Mouse (Mus musculus): ENCODE measurements around the gene Rnf103. TPM values are rescaled to one million over a fixed set of nuclear protein-coding genes. Genes with fewer than 3 reads are reported as not detected.
"Not testable (repeated sequence)": the region's sequence is repeated elsewhere in the genome, so short reads cannot be mapped to it uniquely, and the experiment has no call there.

The Rnf103 gene
- total RNA-seq (2014; fragmentation: Nextera tagmentation) (5.7 and 12.9 TPM in 2 replicates), total RNA-seq (2017) (6.8 and 13.4 TPM in 2 replicates)

DNA sequence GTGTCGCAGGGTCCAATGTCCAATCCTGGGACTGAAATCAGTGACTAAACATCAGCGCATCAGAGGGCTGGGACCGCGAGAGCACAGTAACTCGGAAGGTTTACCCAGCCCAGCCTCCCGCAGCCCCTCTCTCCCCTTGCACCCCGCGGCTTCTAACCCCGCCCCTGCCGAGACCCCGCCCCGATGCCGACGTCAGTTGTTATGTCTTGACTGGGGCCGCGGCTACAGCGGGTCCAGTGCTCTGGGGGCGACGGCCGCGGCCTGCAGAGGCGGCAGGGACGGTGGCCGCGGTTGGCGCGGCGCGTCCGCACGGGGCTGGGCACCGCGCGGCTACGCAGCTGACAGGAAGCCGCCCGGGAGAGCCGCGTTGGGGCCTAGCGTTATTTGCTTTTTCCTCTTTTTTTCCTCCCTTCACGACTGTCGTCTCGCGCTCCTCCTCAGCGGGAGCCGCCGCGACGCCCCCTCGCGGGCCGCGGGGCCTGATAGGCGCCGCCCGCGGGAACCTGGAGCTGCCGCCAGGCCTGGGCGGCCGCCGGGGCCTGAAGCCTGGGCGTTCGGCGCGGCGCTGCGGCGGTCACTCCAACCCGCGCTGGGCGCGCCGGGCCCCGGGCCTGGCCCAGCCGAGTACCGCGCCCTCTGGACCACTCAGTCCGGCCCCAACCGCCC lies at the start of gene Rnf103:
Gene Rnf103 (plus strand): TSS at position 220 of the 666 bp plus-strand sequence.
- peak; percentile 92 for ATAC-seq (replicated peaks; ENCODE audit: low FRiP score, low TSS enrichment, poor library complexity, severe bottlenecking)

DNA sequence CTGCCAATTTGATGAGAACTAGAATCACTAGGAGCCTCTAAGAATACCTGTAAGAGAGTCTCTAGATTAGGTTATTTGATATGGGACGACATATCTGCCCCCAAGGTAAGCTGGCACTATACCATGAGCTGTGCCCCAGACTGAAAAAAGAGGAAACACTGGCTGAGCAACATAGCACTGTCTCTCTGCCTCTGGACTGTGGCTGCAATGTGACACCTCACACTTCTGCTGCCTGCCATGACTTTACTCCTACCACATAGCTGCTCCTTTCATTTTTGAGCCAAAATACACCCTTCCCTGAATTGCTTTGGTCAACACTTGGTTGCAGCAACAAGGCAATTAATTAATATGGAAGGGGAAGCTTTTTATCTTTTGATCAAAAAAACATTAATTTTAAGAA lies 48.9 kb upstream of the Rnf103 start:
- ATAC-seq (replicated peaks; ENCODE audit: low FRiP score, low TSS enrichment, poor library complexity, severe bottlenecking), result no peak

DNA sequence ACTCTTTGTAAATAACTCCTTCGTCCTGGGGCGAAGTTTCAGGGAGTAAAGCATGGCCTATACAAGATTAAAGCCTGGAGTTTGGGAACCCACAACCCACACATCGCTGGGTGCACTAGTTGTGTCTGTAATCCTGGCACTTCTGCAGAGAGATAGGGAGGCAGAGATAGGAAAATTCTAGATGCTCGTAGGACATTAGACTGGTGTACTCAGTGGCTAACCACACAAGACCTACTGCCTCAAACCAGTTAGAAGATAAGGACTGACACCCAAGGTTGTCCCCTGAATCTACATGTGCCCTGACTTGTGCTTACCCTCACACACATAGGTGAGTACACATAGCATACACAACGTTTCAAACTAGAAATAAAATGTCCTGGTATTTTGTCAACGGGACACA lies 48.1 kb upstream of the Rnf103 start:
- peak; percentile 24; the same call in 1 of the 2 replicates for ATAC-seq (replicated peaks; ENCODE audit: low FRiP score, low TSS enrichment, poor library complexity, severe bottlenecking)

DNA sequence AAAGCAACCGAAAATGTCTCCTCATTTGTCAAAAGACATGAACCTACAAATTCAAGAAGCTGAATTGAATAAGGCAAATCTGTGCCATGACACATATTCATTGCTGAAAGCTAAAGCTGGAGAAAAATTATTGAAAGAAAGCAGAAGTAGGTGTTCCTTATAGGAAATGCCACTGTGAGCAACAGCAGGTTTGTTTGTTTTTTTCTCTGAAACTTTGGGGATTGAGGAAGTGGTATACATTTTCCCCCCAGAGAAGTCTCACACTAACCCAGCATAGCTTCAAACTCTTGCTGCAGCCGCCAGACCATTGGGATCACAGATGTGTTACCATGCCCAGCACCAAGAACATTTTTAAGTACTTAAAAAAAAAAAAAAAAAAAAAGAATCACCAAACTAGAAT lies 40.9 kb upstream of the Rnf103 start:
- ATAC-seq (replicated peaks; ENCODE audit: low FRiP score, low TSS enrichment, poor library complexity, severe bottlenecking), result no peak

DNA sequence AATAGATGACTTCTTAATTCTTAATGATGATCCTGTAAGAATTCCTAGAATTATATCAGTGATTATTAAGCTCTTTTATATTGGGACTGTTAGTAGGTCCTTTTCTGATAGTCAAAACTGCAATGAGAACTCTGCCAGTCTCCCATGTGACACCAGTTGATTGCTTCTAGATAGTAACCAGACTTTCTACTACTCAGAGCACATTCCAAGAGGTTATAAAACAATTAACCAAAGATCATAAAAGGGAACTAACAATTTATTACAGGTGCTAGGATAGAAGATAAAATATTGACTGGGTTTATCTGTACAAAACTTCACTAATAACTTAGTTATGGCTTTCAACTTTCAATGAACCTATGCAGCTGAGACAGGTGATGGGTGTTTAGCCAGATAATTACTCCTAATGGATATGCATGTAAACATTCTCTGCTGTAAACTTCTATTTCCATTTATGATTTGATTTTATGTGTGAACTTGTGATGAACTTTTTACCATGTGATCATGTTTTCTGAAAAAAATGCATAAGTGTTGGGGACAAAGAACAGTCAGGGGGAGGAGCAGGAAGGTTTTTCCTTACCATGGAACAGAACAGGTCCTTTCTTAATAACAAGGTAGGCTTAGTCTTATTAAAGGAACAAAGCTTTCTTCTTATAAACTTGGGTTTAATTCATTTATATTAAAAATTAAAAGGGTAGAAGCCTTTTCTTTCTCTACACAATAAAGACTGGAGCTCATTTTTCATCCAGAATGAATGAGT lies 39.5 kb upstream of the Rnf103 start:
- ATAC-seq (replicated peaks; ENCODE audit: low FRiP score, low TSS enrichment, poor library complexity, severe bottlenecking), result not testable (repeated sequence)

DNA sequence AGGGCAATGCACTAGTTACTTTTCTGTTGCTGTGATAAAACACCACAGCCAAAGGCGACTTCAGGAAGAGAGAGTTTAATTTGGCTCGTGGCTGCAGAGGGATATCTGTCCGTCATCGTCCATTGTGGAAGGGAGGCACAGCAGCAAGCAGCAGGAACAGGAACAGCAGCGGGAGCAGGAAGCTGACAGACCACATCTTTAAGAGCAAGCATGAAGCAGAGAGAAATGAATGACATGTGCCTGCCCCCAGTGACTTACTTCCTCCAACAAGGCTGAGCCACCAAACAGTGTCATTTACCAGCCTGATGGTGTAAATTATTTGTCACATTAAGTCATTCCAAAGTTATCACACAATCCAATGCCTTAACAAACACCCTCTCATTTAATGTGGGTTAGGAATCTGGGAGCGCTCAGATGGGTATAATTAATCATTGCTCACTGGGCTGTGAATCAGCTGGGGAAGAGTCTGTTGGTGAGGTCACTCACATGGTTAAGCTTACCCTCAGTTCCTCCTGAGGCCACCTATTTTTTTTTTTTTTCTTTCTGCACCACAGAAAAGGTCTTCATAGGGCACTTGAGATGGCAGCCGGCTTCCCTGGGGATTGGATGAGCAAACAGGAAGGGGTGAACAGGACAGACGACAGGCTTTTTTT lies 35.6 kb upstream of the Rnf103 start:
- no peak for ATAC-seq (replicated peaks; ENCODE audit: low FRiP score, low TSS enrichment, poor library complexity, severe bottlenecking)

DNA sequence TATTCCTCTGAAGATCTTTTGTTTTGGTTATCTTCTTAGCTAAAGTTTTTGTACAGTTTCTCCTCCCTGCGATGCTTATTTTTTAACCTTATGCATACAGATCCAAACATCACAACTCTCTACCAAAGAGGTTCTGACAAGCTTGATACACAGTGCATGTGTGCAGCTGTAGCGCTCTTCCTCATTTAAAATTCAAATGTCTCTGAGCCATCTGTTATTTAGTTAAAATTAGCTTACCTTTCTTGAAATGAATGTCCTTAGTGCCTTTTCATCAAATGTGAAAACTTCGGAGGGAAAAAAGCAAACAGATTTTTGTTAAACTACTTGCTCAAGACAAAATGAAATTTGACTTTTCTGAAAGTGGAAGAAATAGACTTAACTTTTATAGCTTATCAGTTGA lies 28.5 kb upstream of the Rnf103 start:
- no peak for ATAC-seq (replicated peaks; ENCODE audit: low FRiP score, low TSS enrichment, poor library complexity, severe bottlenecking)

DNA sequence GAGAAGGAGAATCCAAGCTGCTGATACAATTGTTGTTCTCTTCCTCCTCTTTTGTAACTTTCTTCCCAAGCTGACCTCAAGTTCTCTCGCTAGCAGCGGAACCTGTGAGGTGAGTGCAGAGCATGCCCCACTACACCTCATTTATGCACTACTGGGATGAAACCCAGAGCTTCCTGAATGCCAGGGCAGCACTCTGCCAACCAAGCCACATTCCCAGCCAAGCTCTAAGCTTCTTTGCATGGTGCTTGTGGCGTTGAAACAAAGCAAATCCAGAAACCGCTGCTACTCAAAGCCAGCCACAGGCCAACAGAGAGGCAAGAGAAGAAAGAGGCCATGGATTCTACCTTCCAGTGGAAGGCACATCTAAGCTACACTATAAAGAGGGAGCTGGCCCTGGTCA lies 25.9 kb upstream of the Rnf103 start:
- no peak for ATAC-seq (replicated peaks; ENCODE audit: low FRiP score, low TSS enrichment, poor library complexity, severe bottlenecking)

DNA sequence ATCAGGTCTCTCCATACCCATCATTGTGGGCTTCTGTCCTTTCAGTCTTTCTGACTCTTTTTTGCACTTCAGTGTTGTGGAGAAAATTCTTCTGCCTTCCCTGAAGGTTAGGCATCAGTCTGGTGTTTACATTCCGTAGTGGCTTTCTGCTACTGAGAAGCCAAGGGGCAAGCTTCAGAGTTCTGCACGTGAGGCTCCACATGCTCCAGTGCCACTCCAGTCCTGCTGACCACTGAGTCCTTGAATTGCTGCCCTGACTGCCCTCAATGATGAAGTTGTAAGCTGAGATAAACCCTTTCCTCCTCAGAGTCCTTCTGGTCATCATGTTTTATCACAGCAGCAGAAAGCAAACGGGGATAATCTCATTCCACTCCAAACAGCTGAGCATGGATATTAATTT lies 24.4 kb upstream of the Rnf103 start:
- ATAC-seq (replicated peaks; ENCODE audit: low FRiP score, low TSS enrichment, poor library complexity, severe bottlenecking), result no peak

DNA sequence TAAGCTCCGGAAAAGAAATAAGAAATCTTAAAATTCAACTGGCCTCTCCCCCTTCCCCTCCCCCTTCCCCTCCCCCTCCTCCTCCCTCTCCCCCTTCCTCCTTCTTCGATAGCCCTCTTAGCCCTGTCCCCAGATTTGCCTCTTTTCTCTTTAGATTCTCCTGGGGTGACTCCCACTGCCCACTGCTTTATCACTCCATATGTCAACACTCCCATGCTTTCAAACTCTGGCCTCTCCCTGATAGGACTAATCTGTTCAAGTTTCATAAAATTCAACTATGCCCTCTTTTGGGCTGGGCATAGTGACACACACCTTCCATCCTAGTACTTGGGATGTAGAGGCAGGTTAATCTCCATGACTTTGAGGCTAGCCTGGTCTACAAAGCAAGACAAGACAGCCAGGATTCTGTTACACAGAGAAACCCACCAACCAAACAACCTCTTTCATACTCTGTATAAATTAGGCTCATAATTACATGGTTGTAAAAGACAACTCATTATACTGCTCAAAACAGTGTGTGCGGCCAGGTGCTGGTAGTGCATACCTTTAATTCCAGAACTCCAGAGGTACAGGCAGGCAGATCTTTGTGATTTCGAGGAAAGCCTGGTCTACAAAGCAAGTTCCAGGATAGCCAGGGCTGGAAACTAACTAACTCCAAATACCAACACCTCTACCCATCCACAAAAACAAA lies 21.7 kb upstream of the Rnf103 start:
- ATAC-seq (replicated peaks; ENCODE audit: low FRiP score, low TSS enrichment, poor library complexity, severe bottlenecking), result no peak

DNA sequence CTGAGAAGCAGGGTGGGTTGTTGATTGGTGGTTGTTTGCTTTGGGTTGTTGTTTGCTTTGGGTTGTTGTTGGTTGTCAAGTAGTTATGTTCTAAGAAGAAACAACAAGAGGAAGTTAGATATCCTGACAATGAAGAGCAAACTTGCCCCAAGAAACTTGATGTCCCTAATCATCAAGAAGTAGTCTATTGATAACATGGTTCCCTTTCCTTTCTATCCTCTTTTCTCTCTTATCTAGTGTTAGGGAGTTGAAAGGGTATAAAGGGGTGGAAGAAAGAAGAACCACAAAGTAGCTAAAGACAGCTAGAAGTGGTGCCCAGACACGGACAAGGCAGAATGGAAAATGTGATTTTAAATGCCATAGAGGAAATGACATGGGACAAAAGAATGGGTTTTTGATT lies 20.9 kb upstream of the Rnf103 start:
- ATAC-seq (replicated peaks; ENCODE audit: low FRiP score, low TSS enrichment, poor library complexity, severe bottlenecking), result no peak

DNA sequence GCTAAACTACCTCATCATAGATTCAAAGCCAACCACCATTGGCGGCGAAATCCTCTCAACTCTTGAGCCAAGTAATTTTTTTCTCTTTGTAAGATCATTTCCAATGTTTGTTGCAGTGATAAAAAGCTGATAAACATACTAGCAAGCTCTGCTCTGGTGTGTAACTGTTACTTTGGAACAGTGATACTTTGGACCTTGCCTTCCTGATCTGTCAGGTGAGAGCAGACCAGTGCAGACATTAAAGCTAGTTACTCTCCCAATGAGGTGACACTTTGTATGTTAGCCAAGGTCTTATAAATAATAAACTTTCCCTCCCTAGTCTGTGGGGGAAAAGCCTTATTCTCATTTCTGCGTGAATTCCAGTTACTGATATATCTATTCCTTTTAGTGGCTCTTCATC lies 18.1 kb upstream of the Rnf103 start:
- no peak for ATAC-seq (replicated peaks; ENCODE audit: low FRiP score, low TSS enrichment, poor library complexity, severe bottlenecking)

DNA sequence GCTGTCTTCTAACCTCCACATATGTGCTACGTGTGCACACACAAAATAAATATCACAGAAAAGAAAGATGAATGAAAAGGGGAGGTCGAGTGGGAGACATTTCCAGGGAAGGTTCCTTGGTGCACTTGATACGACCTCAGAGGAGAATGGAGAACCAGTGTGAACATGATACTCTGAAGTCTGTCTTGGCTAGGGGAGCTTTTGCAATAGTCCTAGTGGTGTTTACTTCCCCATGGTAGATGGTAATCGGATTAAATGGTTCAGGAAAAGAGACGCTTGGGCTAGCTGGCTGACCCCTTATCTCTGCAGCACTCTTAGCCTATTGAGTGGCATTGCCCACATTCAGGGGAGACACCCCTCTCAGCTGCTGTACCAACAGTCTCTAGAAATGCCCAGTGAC lies 16.9 kb upstream of the Rnf103 start:
- no peak for ATAC-seq (replicated peaks; ENCODE audit: low FRiP score, low TSS enrichment, poor library complexity, severe bottlenecking)

DNA sequence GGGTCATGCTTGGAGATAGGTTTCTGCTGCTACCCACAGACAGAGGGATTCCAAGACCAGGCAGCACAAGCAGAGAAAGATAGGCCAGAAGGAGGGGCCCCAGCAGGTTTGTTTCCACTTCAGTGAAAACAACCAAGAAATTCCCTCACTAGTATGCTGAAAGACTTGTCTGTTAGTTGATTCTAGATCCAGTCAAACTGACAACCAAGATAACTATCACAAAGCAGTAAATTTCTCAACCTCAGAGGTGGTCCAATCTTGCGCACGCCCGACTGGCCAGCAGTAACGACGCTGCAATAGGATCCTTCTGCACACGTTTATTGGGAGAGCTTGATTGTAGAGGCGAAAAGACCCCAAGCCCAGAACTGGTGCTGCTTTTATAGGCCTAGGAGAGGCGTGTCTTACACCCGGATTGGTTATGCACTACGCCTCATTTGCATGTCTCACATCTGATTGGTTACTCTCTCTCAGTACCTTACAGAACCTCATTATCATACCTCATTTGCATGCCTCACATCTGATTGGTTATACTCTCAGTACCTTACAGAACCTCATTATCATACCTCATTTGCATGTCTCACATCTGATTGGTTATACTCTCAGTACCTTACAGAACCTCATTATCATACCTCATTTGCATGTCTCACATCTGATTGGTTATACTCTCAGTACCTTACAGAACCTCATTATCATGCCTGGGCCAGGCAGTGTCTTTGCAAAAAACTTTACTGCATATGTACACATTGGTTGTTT lies 14.7 kb upstream of the Rnf103 start:
- not testable (repeated sequence) for ATAC-seq (replicated peaks; ENCODE audit: low FRiP score, low TSS enrichment, poor library complexity, severe bottlenecking)

DNA sequence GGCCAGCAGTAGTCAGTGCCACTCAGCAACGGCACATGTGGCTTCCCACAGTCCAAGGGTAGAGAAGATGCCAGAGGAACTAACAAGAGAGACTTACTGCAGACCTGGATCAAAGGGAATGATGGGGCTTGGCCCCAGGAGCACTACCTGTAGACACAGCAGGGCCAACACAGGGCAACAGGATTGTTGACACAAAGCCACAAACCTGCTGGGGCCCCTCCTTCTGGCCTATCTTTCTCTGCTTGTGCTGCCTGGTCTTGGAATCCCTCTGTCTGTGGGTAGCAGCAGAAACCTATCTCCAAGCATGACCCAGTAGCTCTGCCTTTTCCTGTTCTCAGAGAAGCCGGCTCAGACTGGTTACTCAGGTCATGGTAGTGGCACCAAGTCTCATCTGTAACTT lies 14.1 kb upstream of the Rnf103 start:
- 0 out of 2 replicates have a peak, but pooled peaks have one; percentile 41 for ATAC-seq (replicated peaks; ENCODE audit: low FRiP score, low TSS enrichment, poor library complexity, severe bottlenecking)

DNA sequence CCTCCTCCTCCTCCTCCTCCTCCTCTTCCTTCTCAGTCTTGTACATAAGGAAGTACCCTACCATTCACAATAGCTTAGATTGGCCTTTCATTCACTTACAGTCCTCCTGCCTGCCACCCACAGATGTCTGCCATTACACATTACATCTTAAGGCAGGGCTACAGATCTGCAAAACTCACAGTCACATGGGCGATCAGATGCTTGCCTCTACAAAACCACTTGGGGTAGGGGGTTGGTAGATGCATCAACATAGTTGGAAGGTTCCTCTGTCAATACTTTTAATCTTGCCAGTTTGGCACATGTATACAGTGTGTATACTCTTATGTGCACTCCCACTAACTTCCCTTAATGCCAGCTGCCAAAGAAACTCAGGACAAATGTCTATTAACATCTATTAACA lies 13.6 kb upstream of the Rnf103 start:
- ATAC-seq (replicated peaks; ENCODE audit: low FRiP score, low TSS enrichment, poor library complexity, severe bottlenecking), result no peak

DNA sequence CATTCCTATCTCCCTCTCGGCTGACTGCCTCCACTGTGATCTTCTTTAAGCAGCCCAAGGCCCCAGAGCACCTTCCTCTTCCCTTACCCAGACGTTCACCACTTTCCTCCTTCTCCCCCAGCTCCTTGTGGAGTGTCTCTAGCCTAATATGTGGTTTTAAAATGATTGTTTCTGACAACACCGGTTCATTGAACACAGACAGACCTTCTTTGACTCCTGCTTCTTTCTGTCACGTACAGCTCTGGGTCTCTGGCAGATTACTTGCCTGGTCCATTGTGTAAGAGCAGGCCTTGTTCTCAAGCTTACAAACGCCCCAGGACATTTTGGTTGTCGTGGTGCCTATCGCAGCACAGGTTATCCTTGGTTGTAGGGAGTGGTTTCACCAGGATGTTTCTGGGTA lies 12.6 kb upstream of the Rnf103 start:
- ATAC-seq (replicated peaks; ENCODE audit: low FRiP score, low TSS enrichment, poor library complexity, severe bottlenecking), result no peak

DNA sequence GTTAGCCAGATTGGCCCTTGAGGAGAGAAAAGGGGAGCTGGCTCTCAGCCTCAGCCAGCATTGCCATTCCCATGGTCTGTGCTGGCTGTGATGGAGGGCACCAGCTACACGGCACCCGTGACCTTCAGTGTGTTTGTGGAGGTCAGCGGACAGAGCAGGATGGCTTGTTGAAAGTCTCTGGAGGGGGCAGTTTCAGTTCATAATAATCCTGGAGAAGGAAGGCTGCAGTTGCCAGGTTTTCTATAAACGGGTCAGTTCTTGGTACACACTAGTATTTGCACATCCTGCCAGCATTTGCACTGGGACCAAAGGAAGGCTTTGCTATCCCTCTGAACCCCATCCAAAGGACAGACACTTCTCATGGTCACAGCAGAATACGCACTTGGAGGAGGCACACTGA lies 8.4 kb upstream of the Rnf103 start:
- ATAC-seq (replicated peaks; ENCODE audit: low FRiP score, low TSS enrichment, poor library complexity, severe bottlenecking), result no peak

DNA sequence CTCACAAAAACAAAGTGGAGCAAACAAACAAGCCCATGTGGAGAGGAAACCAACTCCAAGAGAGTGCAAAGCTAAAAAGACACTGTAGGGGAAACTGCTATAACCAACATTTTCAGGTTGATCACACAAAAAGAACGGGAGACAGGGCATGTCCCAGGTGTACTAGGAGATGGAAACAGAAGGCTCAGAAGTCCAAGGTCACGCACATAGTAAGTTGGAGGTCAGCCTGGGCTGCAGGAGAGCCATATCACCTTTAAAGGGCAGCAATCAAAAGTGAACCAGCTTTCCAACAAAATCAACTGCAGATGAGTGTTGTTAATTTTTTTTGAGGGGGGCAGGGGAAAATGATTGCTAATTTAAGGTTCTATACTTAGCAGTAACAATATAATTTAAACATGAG lies 7.5 kb upstream of the Rnf103 start:
- ATAC-seq (replicated peaks; ENCODE audit: low FRiP score, low TSS enrichment, poor library complexity, severe bottlenecking), result no peak

All from megakaryocyte-erythroid progenitor cell, adult 5-6 weeks (primary cell).